Mouse (Mus musculus) spleen, adult 2 months (tissue): ENCODE measurements around the gene Hoxc5. TPM values are rescaled to one million over a fixed set of nuclear protein-coding genes. Genes with fewer than 3 reads are reported as not detected.

ENCODE experiments used
- DNase-seq, 2 experiments: peaks; one replicate each; pipeline versions ENCODE4 v3.0.0 to v3.0.0-alpha.2; 2012 to 2021; ENCODE audit warnings: low spot score in 2 of 2, low read depth in 1 of 2
- H3K27ac ChIP-seq: fragments of 200-500 bp; 2 replicates; pipeline ENCODE4 v1.5.1; 2012; ENCODE audit warnings: low read length, inconsistent platforms; ENCODE audit not compliant: insufficient read depth
- H3K27me3 ChIP-seq: fragments of 200-500 bp; 2 replicates; pipeline ENCODE4 v1.6.1; 2012; ENCODE audit warnings: mild to moderate bottlenecking, moderate library complexity, low read length, inconsistent platforms; ENCODE audit not compliant: control insufficient read depth, insufficient read depth
- H3K36me3 ChIP-seq: fragments of 200-500 bp; 2 replicates; pipeline ENCODE4 v1.6.1; 2012; ENCODE audit warnings: mild to moderate bottlenecking, low read length, inconsistent platforms; ENCODE audit not compliant: control insufficient read depth, insufficient read depth
- H3K4me1 ChIP-seq: fragments of 200-500 bp; 2 replicates; pipeline ENCODE4 v1.6.1; 2011; ENCODE audit warnings: inconsistent platforms; ENCODE audit not compliant: control insufficient read depth, insufficient read depth, insufficient read length
- H3K4me3 ChIP-seq: fragments of 200-500 bp; 2 replicates; pipeline ENCODE4 v1.5.1; 2011; ENCODE audit warnings: mild to moderate bottlenecking, inconsistent platforms; ENCODE audit not compliant: insufficient read depth, insufficient read length; ENCODE audit errors: extremely low read depth
- CTCF ChIP-seq: fragments of 200-500 bp; IDR thresholded peaks from 2 replicates; pipeline ENCODE4 v1.5.1; 2011; ENCODE audit warnings: mild to moderate bottlenecking, inconsistent platforms; ENCODE audit not compliant: insufficient read depth, insufficient read length, insufficient replicate concordance; ENCODE audit errors: extremely low read depth
- POLR2A ChIP-seq: fragments of 200-500 bp; IDR thresholded peaks from 2 replicates; pipeline ENCODE4 v1.6.1; 2011; ENCODE audit warnings: low read depth, low read length, inconsistent platforms
- WGBS: fragments of 180-500 bp; shearing (Covaris S2); methylation state at CpG from one replicate; pipeline ENCODE4 v1.1.7; 2018; 5-methylcytosine and 5-hydroxymethylcytosine counted together
- polyA plus RNA-seq: library from polyadenylated mRNA; depleted of rRNA; stranded (reverse); fragments of >200 nt; gene quantifications from 2 replicates; pipeline ENCODE4 v1.2.3, GENCODE M21; 2012

Hoxc5 gene
- polyA plus RNA-seq, 1 experiment = 0.05 TPM

- H3K27me3 ChIP-seq = peaks cover 27% of the 10 kb centered on the region
- H3K27ac ChIP-seq = no peak overlapping the region
- WGBS = 19% methylated on average over 8 of the region's 8 CpGs
- no peaks in the 10 kb centered on the region for H3K36me3 ChIP-seq
- no peak overlapping the region for H3K4me3 ChIP-seq
- no peaks in the 10 kb centered on the region; the same call in none of the 2 replicates for H3K4me1 ChIP-seq
- TF ChIP-seq CTCF (no peak), POLR2A (no peak)
- DNase-seq = no peak
Observed at GRCm38 (mm10) chr15:103030142-103030541, 62.9 kb downstream of the Hoxc5 start.

GRCm38 (mm10) chr15:103032167-103032566, 64.9 kb downstream of the Hoxc5 start:
- Histone ChIP-seq H3K4me1 (no peaks in the 10 kb centered on the region; the same call in none of the 2 replicates), H3K36me3 (no peaks in the 10 kb centered on the region), H3K27ac (no peak overlapping the region), H3K4me3 (no peak overlapping the region), H3K27me3 (peaks cover 22% of the 10 kb centered on the region)
- TF ChIP-seq CTCF = no peak
- no peak for TF ChIP-seq POLR2A
- DNase-seq = no peak
- 8% methylated on average over 2 of the region's 3 CpGs for WGBS

- TF ChIP-seq POLR2A (no peak), CTCF (no peak)
- no peaks in the 10 kb centered on the region; the same call in none of the 2 replicates for H3K4me1 ChIP-seq
- H3K4me3 ChIP-seq = no peak overlapping the region
- no peaks in the 10 kb centered on the region for H3K36me3 ChIP-seq
- H3K27me3 ChIP-seq = peaks cover 20% of the 10 kb centered on the region
- H3K27ac ChIP-seq = no peak overlapping the region
- no peak for DNase-seq
- WGBS = 4% methylated on average over 26 of the region's 26 CpGs
Observed at GRCm38 (mm10) chr15:103032646-103033575, 65.7 kb downstream of the Hoxc5 start.

GRCm38 (mm10) chr15:103034043-103034806, 67.0 kb downstream of the Hoxc5 start:
- H3K4me3 ChIP-seq = no peak overlapping the region
- peaks cover 20% of the 10 kb centered on the region for H3K27me3 ChIP-seq
- no peaks in the 10 kb centered on the region for H3K36me3 ChIP-seq
- TF ChIP-seq CTCF = no peak
- no peak for TF ChIP-seq POLR2A
- no peak for DNase-seq
- WGBS = 5% methylated on average over 24 of the region's 24 CpGs
- H3K4me1 ChIP-seq = no peaks in the 10 kb centered on the region; the same call in none of the 2 replicates
- no peak overlapping the region for H3K27ac ChIP-seq

GRCm38 (mm10) chr15:103034807-103035547, 67.7 kb downstream of the Hoxc5 start:
- TF ChIP-seq POLR2A = no peak
- no peak for TF ChIP-seq CTCF
- Histone ChIP-seq H3K27ac (no peak overlapping the region), H3K27me3 (peaks cover 20% of the 10 kb centered on the region), H3K36me3 (no peaks in the 10 kb centered on the region), H3K4me3 (no peak overlapping the region), H3K4me1 (no peaks in the 10 kb centered on the region; the same call in none of the 2 replicates)
- WGBS = 4% methylated on average over 33 of the region's 34 CpGs
- DNase-seq = no peak

GRCm38 (mm10) chr15:103035548-103035881, 68.3 kb downstream of the Hoxc5 start:
- H3K27me3 ChIP-seq = peaks cover 18% of the 10 kb centered on the region
- 5% methylated on average over 14 of the region's 14 CpGs for whole genome bisulfite sequencing
- TF ChIP-seq POLR2A (no peak), CTCF (no peak)
- H3K4me1 ChIP-seq = no peaks in the 10 kb centered on the region; the same call in none of the 2 replicates
- DNase-seq = no peak
- H3K36me3 ChIP-seq = no peaks in the 10 kb centered on the region
- no peak overlapping the region for H3K27ac ChIP-seq
- H3K4me3 ChIP-seq = no peak overlapping the region
